Mouse (Mus musculus) gastrocnemius, postnatal 36 days (tissue): ENCODE measurements at regions not wholly inside any gene's neighbourhood (a gene's known extent, or its start where the extent isn't known, plus 50 kb on each side); places are given as distances from the start of the nearest gene placed in this dataset.

Source experiments
- DNase-seq, 2 experiments: peaks; one replicate each; pipeline ENCODE4 v3.0.0; 2022
- intact Hi-C: fragments of 180-260 bp; cut with DNase I; formaldehyde crosslinking; loops from one replicate; pipeline ENCODE4 v1.15.1; 2025

GRCm38 (mm10) chr15:61532040-61532439 lies 609.2 kb upstream of the A1bg start:
- DNase-seq = no peak
- intact Hi-C loops = no loop called here

DNA sequence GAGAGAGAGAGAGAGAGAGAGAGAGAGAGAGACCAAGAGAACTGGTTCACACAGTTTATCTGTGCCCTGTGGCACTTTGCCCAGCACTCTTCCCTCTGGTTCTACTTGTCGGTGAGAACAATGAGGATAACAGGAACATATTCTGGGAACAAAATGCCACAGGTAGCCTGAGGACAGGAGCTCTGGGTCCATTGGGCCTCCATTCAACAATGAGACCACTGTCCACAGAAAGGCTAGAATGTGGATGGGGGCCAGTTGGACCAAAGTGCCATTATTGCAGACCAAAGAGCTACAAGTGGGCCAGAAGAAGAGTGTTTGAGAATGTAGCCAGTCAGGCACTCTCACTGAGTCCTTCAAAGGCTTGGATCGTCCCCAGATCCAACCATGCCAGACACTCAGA lies 600.2 kb upstream of the A1bg start:
- no peak for DNase-seq
- intact Hi-C loops = no loop called here

DNA sequence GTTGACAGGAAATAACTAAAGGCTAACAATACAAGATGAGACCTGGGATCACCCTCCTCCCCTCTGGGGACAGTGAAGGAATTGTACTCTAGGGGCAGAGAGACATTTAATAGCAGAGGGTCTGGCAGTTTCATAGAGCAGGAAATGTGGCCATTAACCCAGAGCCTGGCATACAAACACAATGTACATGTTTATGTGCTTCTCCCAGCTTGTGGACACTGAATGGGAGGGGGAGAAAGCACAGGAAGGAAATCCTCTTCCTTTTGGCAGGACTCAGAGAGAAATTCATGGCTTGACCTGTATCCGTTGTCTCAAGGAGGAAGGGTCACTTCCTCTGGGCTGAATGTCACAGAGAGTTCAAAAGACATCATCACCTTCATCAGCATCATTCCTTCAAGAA lies 594.5 kb upstream of the A1bg start:
- no peak for DNase-seq
- intact Hi-C loops = no loop called here

DNA sequence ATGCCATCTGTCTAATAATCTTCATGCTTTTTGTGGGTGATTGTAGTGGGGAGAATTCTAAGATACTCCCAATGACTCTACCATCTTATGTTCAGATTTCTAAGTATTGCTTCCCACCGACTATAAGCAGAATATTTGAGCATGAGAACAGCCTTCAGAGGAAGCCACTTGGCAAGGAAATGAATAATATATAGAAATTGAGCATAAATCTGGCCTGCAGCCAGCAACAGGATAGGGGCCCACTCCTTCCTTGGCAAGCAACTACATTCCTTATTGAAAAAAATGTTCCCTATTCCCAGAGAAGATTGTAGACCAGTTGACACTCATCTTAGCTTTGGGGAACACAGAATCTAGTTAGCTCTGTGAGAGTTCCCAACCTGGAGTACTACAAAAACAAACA lies 591.5 kb upstream of the A1bg start:
- intact Hi-C loops = no loop called here
- DNase-seq = no peak

- intact Hi-C loops = no loop called here
- DNase-seq = no peak
Observed at GRCm38 (mm10) chr15:61508806-61509205, 586.0 kb upstream of the A1bg start.

DNA sequence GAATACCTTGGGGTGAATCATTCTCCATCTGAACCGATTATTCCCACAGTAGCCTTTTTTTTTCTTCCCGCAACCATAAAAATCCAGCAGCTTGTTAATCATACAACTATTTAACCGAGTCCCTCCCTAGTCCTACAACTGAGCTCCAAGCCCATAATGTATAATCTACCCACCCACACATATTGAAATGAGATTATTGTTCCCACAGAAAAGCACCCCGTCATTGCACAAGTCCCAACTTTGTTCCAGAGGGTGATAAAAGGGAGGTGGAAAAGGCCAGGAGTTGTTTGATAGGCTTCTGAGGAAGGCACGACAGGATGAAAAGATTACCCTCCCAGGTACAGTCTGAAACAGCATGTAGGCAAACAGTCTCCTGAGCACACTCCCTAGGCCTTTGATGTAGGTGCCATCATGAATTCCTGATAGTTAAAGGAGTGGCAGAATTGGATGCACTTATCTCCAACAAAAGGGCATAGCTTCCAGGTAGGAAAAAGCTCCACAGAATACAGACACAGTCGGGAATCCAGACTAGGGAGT lies 583.6 kb upstream of the A1bg start:
- intact Hi-C loops = no loop called here
- no peak for DNase-seq

DNA sequence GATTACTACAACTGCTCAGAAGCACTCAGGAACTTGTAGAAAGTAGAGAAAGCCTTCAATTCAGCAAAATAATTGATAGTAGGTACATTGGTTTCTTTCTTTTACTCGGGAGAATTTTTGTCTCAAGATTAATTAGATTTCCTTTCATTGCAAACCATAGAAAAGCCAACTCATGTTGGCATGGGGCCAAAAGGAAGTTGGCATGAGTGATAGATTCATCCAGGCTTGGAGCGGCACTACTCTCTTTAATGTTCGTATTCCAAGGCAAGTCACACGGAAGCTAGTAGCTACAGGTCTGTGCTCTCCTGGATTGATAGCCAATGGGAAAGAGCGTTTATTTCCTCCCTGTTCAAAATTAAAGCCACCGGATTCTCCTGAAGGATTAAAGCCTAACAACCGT lies 580.6 kb upstream of the A1bg start:
- intact Hi-C loops = no loop called here

DNA sequence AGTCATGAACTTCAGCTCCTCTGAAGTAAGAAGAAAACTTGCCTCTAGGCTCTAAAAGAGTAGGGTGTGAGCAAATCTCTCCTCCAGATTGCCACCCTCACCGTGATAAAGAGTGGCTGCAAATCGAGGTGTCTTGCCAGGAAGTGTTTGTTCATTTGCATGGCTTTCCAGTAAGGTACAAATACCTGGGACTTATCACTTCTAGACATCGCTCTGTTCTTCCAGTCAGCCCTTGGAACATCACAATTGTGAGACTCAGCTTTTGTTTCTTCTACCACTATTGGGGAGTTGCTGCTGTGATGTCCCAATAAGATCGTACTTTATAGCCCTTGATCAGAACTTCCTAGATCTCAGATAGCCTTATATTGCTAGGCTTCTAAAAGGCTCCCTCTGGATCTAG lies 566.9 kb upstream of the A1bg start:
- DNase-seq = no peak
- intact Hi-C loops = no loop called here

More for the DNA sequence above, 580.6 kb upstream of the A1bg start:
- DNase-seq = no peak

GRCm38 (mm10) chr15:61481861-61482260 lies 559.0 kb upstream of the A1bg start:
- intact Hi-C loops = no loop called here
- DNase-seq = no peak

DNA sequence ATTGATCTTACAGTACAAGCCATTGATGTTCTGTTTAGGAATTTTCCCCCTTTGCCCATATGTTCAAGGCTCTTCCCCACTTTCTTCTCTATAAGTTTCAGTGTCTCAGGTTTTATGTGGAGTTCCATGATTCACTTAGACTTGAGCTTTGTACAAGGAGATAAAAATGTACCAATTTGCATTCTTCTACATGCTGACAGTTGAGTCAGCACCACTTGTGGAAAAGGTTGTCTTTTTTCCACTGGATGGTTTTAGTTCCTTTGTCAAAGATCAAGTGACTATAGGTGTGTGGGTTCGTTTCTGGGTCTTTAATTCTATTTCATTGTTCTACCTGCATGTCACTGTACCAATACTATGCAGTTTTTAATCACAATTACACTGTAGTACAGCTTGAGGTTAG lies 551.1 kb upstream of the A1bg start:
- no peak for DNase-seq
- intact Hi-C loops = no loop called here

DNA sequence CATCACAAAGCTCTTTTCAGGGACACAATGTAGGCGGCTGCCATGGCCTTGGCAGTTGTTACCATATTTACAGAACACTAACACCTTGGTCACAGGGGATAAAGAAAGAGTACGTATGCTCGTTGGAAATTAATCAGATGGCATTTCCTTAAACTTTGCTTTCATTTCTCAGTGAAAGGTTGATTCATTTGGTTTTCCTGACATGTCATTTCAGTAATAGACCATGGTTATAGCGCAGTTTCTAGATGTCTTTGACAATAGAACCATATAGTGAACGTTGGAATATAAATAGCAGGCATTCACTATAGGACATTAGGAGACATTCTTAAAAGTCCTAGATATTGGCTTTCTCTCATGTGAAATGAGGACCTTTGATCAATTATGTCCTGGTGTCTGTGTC lies 532.2 kb upstream of the A1bg start:
- no peak for DNase-seq
- intact Hi-C loops = no loop called here

DNA sequence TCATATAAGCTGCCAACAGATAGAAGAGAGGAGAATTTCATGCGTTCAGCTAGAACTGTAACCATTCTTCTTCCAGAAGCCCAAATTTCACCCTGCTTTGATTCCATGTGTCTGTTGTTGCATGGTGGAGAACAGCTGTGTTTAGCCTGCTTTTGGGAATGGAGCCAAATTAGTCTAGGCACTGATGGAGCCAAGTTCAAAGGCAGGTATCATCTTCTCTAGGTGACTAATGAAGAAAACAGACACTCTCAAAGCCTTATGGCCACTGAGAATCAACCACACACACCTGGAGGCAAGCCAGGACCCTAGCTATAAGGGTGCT lies 531.5 kb upstream of the A1bg start:
- intact Hi-C loops = no loop called here
- DNase-seq = no peak

- intact Hi-C loops = no loop called here
- DNase-seq = no peak
Observed at GRCm38 (mm10) chr15:61453656-61454349, 531.0 kb upstream of the A1bg start.

DNA sequence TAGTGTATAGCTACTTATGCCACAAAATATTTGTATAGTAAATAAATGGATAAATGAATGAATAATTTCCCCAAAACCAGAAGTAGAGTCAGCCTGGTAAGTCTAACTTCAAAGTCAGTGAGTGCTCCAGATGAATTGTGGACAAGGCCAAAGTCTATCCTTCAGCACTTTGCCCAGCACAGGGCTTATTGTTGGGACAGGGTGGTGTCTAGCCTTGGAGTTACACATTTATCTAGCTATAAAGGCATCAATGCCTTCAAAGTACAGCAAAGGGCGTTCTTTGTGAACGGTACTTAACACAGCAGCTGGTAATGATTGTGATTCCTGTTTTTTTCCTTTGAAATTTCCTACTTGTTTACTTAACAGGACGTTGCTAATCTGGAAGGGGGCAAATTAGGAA lies 527.4 kb upstream of the A1bg start:
- intact Hi-C loops = no loop called here

DNA sequence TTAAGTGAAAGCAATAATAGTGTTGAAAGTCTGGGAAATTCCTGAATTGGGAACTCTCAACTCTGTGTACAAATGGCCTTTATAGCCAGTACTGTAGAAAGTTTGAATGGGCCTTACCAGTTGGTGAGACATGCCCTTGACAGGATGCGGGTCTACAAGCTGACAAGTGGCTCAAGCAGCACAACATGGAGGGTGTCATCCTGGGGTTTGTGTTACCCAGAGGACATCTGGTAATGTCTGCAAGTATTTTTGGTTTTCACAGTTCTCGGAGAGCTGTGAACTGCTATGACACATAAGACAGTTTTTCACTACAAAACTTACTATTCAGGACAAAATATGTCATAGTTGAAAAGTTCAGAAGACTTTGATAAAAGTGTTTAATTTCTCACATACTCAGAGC lies 525.7 kb upstream of the A1bg start:
- intact Hi-C loops = no loop called here
- DNase-seq = no peak

More for the DNA sequence above, 527.4 kb upstream of the A1bg start:
- no peak for DNase-seq

DNA sequence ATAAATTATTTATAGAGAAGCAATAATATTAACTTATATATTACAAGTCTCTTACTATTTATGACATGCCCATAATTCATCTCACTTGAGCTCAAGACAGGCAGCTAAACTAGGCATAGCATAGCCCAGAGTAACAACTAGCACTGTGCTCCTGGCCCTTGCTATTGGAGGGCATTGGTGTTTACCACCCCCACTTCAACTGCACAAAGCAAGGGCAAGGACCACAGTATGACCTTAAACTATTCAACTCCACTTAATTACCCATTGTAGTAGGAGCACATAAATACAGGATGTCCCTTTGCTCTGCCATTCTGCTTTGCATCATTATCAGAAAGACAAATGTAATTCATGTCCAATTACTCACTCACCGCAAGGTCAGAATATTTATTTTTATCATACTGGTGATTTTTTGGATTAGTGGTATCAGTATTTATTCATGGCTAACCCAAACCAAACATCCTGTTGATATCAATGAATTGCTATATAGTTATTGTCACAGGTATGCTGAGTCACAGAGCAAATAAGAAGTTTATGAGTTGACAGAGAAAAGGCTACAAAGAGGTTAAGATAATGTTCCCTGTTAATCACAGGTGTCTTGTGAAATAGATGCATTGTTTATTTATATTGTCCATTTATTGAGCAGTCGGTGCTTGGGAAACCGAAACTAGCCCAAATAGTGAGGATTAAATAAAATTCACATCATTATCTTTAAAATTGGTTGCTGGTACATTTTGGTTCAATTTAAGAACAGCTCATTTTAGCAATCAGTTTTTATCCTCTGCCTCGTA lies 523.4 kb upstream of the A1bg start:
- DNase-seq = no peak
- intact Hi-C loops = no loop called here

DNA sequence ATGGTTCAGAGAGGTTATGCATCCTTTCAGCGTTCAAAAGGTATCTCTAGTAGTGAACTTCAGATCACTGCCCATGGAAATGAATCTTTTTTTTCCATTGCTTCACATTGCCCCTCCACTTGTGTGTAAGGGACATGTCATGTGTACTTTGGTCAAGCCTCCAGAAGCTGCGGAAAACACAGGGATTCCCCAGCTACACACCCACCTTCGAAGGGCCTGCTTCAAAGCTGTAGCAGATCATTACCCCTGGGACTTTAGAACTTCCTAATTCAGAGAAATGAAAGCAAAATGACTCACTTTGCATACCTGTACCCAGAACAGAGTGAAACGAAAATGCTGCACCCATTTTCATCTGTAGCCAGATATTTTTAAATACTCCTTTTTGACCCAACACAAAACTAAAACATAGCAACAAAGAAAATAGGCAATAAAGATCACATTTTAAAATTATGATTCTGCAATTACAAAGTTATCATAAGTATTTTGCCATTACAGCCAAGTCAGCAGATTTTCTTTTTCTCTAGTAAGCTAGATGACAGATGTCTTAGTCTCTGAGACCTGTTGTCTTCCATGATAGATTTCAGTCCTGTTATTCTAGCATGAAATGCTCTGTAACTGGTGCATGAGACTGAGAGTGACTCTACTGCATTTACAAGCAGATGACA lies 519.1 kb upstream of the A1bg start:
- intact Hi-C loops = no loop called here
- no peak for DNase-seq

DNA sequence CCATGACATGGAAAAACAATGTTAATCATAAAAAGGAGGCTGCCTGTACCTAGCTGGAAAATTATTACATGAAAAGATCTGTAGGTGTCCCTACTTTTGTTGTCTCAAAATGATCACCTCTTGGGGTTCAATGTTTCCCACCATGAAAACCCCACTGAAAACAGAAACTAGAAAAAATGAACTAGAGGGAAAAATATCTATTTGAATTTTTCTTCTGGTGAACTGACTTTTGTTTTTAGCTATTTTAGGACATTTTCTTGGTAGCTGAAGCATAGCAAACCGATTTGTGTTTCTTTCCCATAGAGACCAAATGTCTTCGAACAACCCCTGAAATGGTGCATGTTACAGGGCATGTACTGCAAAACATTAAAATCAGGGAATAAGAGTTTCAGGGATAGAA lies 518.2 kb upstream of the A1bg start:
- intact Hi-C loops = no loop called here
- DNase-seq = no peak

- DNase-seq = no peak
- intact Hi-C loops = no loop called here
Observed at GRCm38 (mm10) chr15:61440284-61440683, 517.5 kb upstream of the A1bg start.

GRCm38 (mm10) chr15:61439623-61440170 lies 516.9 kb upstream of the A1bg start:
- intact Hi-C loops = no loop called here
- no peak for DNase-seq

DNA sequence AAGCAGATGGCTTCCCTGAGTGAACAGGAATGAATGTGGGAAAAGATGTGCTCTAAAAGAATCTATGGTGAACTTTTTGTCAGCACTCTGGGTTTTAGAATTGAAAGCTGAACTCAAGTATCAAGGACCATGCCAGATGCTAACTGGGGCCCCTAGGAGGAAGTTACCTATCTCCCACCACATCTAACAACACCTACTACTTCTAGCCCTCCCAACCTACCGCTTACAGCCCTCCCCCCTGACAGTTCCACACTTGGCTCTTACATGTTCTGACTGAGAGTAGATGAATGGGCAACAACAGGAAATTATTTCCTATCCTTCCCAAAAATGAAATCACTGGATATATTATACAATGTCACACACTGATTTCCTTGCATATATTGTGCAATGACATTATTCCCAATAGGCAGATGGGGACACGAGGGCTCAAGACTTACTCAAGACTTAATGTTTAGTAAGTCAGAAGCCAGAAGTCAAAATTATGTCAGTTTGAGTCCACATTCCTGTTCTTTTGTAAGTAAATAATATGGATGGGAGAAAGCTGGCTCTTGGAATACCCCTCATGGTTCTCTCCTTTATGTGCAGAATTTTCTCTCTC lies 506.1 kb upstream of the A1bg start:
- intact Hi-C loops = no loop called here
- no peak for DNase-seq
